ENCODE assay signal across 25 mouse cellular contexts in the genomic region with DNA sequence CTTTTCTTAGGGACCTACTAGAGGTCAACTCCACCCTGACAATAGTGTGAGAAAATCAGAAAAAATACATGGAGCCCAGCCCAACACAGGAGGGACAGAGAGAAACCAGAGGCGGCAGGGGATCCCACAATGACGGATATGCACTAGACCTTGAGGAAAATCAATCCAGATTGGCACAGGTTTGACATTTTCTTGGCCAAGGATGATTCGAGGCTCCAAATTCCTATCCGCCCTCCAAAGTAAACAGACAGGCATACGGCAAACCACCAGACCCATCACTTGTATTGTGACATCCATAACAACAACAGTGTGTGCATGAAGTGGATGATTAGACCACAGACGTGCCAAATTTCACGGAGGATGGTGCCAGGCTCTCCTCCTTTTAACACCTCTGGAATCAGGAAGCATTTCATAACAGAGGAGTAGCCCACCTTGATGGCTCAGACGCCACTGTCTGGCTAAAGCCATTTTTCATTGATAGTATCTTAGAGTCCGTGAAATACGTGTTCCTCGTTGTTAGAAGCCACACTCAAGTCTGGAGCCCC.
A peak's percentile ranks its signal among the peaks of the same experiment; 100 is the strongest.
DNase-seq lines count a peak whose midpoint lies in the region; ATAC-seq and TF ChIP-seq lines count a peak whose summit lies in the region.
"Had no signal": no experiment of that assay in that cellular context is flagged by ENCODE, and none has a peak within 500 bp of the region (broad histone marks: within the 10 kb centered on the region; RNA-seq: fewer than 3 reads in every experiment).

No protein-coding gene starts in this region.

- no peak for TF ChIP-seq CTCF in forebrain, postnatal 0 days (IDR thresholded peaks at IDR 0.05; ENCODE audit: low read depth)

- 65% methylated on average over 11 of the region's 11 CpGs for WGBS in forebrain, postnatal 0 days
- WGBS in forebrain, embryonic 12.5 days = 93% methylated on average over 11 of the region's 11 CpGs
- WGBS in intestine, embryonic 14.5 days = 70% methylated on average over 11 of the region's 11 CpGs
- 74% methylated on average over 11 of the region's 11 CpGs for WGBS in intestine, embryonic 16.5 days

- H3K4me2 ChIP-seq in forebrain, postnatal 0 days (ENCODE audit: low read depth) = no peak overlapping the region
- no peak overlapping the region for H3K4me2 ChIP-seq in forebrain, embryonic 12.5 days
- H3K4me2 ChIP-seq in intestine, embryonic 14.5 days (ENCODE audit: low read length) = no peak overlapping the region
- no peak overlapping the region for H3K4me2 ChIP-seq in intestine, embryonic 16.5 days (ENCODE audit: low read depth, low read length)
- H3K4me2 ChIP-seq: embryonic facial prominence, embryonic 13.5 days; heart, embryonic 13.5 days; hindbrain, embryonic 12.5 days; hindbrain, embryonic 15.5 days; intestine, embryonic 15.5 days had no signal

- 0 out of 2 replicates have a peak, but pooled peaks have one; percentile 34 for ATAC-seq in forebrain, postnatal 0 days
- no peak for ATAC-seq in forebrain, embryonic 12.5 days (ENCODE audit: low FRiP score)
- no peak for ATAC-seq in intestine, embryonic 14.5 days (replicated peaks; ENCODE audit: low FRiP score, low TSS enrichment, low read depth)
- ATAC-seq in intestine, embryonic 16.5 days = no peak
- ATAC-seq: activated CD4-positive, CD25-positive, alpha-beta regulatory T cell, adult 4 months; intestine, embryonic 15.5 days had no signal

- H3K4me1 ChIP-seq in forebrain, postnatal 0 days (ENCODE audit: insufficient read depth) = no peaks in the 10 kb centered on the region
- H3K4me1 ChIP-seq in forebrain, embryonic 12.5 days = no peaks in the 10 kb centered on the region
- H3K4me1 ChIP-seq in intestine, embryonic 14.5 days (replicated peaks; ENCODE audit: control insufficient read depth, insufficient read depth, low read length) = no peaks in the 10 kb centered on the region; the same call in 1 of the 2 replicates
- H3K4me1 ChIP-seq in intestine, embryonic 16.5 days (ENCODE audit: control insufficient read depth, insufficient read depth, low read length) = no peaks in the 10 kb centered on the region
- H3K4me1 ChIP-seq: embryonic facial prominence, embryonic 10.5 days; embryonic facial prominence, embryonic 13.5 days; heart, embryonic 13.5 days; hindbrain, embryonic 12.5 days; hindbrain, embryonic 15.5 days; intestine, embryonic 15.5 days had no signal

- H3K9ac ChIP-seq in forebrain, postnatal 0 days = no peak overlapping the region
- H3K9ac ChIP-seq in forebrain, embryonic 12.5 days = no peak overlapping the region
- no peak overlapping the region for H3K9ac ChIP-seq in intestine, embryonic 14.5 days (ENCODE audit: low read length)
- no peak overlapping the region for H3K9ac ChIP-seq in intestine, embryonic 16.5 days (ENCODE audit: low read depth, low read length)
- H3K9ac ChIP-seq: embryonic facial prominence, embryonic 13.5 days; heart, embryonic 13.5 days; hindbrain, embryonic 12.5 days; hindbrain, embryonic 15.5 days; intestine, embryonic 15.5 days had no signal

- no peaks in the 10 kb centered on the region for H3K36me3 ChIP-seq in forebrain, postnatal 0 days (ENCODE audit: insufficient read depth)
- no peaks in the 10 kb centered on the region for H3K36me3 ChIP-seq in forebrain, embryonic 12.5 days (replicated peaks)
- H3K36me3 ChIP-seq in intestine, embryonic 14.5 days (ENCODE audit: control insufficient read depth, insufficient read depth, low read length) = no peaks in the 10 kb centered on the region
- no peaks in the 10 kb centered on the region for H3K36me3 ChIP-seq in intestine, embryonic 16.5 days (ENCODE audit: control insufficient read depth, insufficient read depth, low read length)
- H3K36me3 ChIP-seq: embryonic facial prominence, embryonic 10.5 days; embryonic facial prominence, embryonic 13.5 days; heart, embryonic 13.5 days; hindbrain, embryonic 12.5 days; hindbrain, embryonic 15.5 days; intestine, embryonic 15.5 days had no signal

- no peaks in the 10 kb centered on the region for H3K27me3 ChIP-seq in forebrain, postnatal 0 days (ENCODE audit: insufficient read depth, low read length)
- no peaks in the 10 kb centered on the region for H3K27me3 ChIP-seq in forebrain, embryonic 12.5 days
- no peaks in the 10 kb centered on the region for H3K27me3 ChIP-seq in intestine, embryonic 14.5 days (replicated peaks; ENCODE audit: control insufficient read depth, insufficient read depth, low read length)
- no peaks in the 10 kb centered on the region for H3K27me3 ChIP-seq in intestine, embryonic 16.5 days (replicated peaks; ENCODE audit: control insufficient read depth, insufficient read depth, low read length)
- H3K27me3 ChIP-seq: embryonic facial prominence, embryonic 13.5 days; heart, embryonic 13.5 days; hindbrain, embryonic 12.5 days; hindbrain, embryonic 15.5 days; intestine, embryonic 15.5 days had no signal

- H3K9me3 ChIP-seq in forebrain, postnatal 0 days (ENCODE audit: low read length) = no peaks in the 10 kb centered on the region
- H3K9me3 ChIP-seq in forebrain, embryonic 12.5 days = 0 out of 2 replicates have a peak, but pooled peaks cover 8% of the 10 kb centered on the region
- 0 out of 2 replicates have a peak, but pooled peaks cover 4% of the 10 kb centered on the region for H3K9me3 ChIP-seq in intestine, embryonic 14.5 days (ENCODE audit: control insufficient read depth, low read length)
- no peaks in the 10 kb centered on the region for H3K9me3 ChIP-seq in intestine, embryonic 16.5 days (ENCODE audit: control insufficient read depth, low read length)
- H3K9me3 ChIP-seq: embryonic facial prominence, embryonic 13.5 days; hindbrain, embryonic 15.5 days; intestine, embryonic 15.5 days had no signal

- peak; percentile 19 to 22 for DNase-seq in cerebellum, postnatal 10 days
- DNase-seq in cerebellum, adult 8-10 months = no peak
- DNase-seq in forebrain, postnatal 0 days = peak; percentile 39
- peak; percentile 47 for DNase-seq in intestine, embryonic 14.5 days (ENCODE audit: low spot score)
- DNase-seq in gonadal fat pad, adult 2 months (ENCODE audit: low read depth) = peak; percentile 31
- no peak for DNase-seq in yolk sac, embryonic 10.5 days (ENCODE audit: low spot score)
- DNase-seq: adrenal gland, adult 8-10 months; adrenal gland, postnatal 36 days; cerebellum, adult 11 months; cerebellum, adult 2 months; cerebellum, postnatal 25 days; embryo, embryonic 11 days; gastrocnemius, postnatal 25 days; kidney, adult 18-20 months; kidney, adult 9 months had no signal

- no peak overlapping the region for H3K4me3 ChIP-seq in forebrain, postnatal 0 days (ENCODE audit: low read depth, low read length)
- H3K4me3 ChIP-seq in forebrain, embryonic 12.5 days (replicated peaks) = no peak overlapping the region
- H3K4me3 ChIP-seq in intestine, embryonic 14.5 days (ENCODE audit: low read depth, low read length) = no peak overlapping the region
- H3K4me3 ChIP-seq in intestine, embryonic 16.5 days (ENCODE audit: low read length) = no peak overlapping the region
- H3K4me3 ChIP-seq: embryonic facial prominence, embryonic 10.5 days; embryonic facial prominence, embryonic 13.5 days; erythroblast, embryonic 14.5 days; heart, embryonic 13.5 days; hindbrain, embryonic 12.5 days; hindbrain, embryonic 15.5 days; intestine, embryonic 15.5 days had no signal

- no peak overlapping the region for H3K27ac ChIP-seq in forebrain, postnatal 0 days (ENCODE audit: low read depth, low read length)
- no peak overlapping the region for H3K27ac ChIP-seq in forebrain, embryonic 12.5 days
- H3K27ac ChIP-seq in intestine, embryonic 14.5 days (ENCODE audit: low read depth) = no peak overlapping the region
- H3K27ac ChIP-seq in intestine, embryonic 16.5 days (ENCODE audit: low read length) = no peak overlapping the region
- H3K27ac ChIP-seq: embryonic facial prominence, embryonic 10.5 days; embryonic facial prominence, embryonic 13.5 days; heart, embryonic 13.5 days; hindbrain, embryonic 12.5 days; hindbrain, embryonic 15.5 days; intestine, embryonic 15.5 days had no signal

Comparison
In these comparisons a context has a peak if more than half of its experiments do, and no peak if none do; other contexts are left out.
1. DNase-seq: peak in cerebellum, postnatal 10 days (2 of 2), forebrain, postnatal 0 days (single experiment), intestine, embryonic 14.5 days (single experiment) and gonadal fat pad, adult 2 months (single experiment); none in cerebellum, adult 8-10 months (single experiment) and yolk sac, embryonic 10.5 days (single experiment).